Mouse (Mus musculus): Measurements from ENCODE around the gene Sipa1l3.
A peak's percentile ranks its signal among the peaks of the same experiment; 100 is the strongest.

Sipa1l3 gene

GRCm38 (mm10) chr7:29386349-29386748 is 132.1 kb downstream of the Sipa1l3 start:
- no peak for DNase-seq (ENCODE audit: low read depth in 2 of 2, low spot score in 2 of 2)

- DNase-seq (ENCODE audit: low read depth in 2 of 2, low spot score in 2 of 2): no peak
Observed at GRCm38 (mm10) chr7:29385791-29386190, 132.7 kb downstream of the Sipa1l3 start.

- DNase-seq (ENCODE audit: low read depth in 2 of 2, low spot score in 2 of 2): peak; percentile 62 to 72
Observed at GRCm38 (mm10) chr7:29383255-29383654, 135.2 kb downstream of the Sipa1l3 start.

- DNase-seq (ENCODE audit: low read depth in 2 of 2, low spot score in 2 of 2): no peak
Observed at GRCm38 (mm10) chr7:29381466-29382040, 136.9 kb downstream of the Sipa1l3 start.

GRCm38 (mm10) chr7:29374054-29374453 is 144.4 kb downstream of the Sipa1l3 start:
- DNase-seq (ENCODE audit: low read depth in 2 of 2, low spot score in 2 of 2): no peak

- no peak for DNase-seq (ENCODE audit: low read depth in 2 of 2, low spot score in 2 of 2)
Observed at GRCm38 (mm10) chr7:29372123-29372522, 146.3 kb downstream of the Sipa1l3 start.

- no peak for DNase-seq (ENCODE audit: low read depth in 2 of 2, low spot score in 2 of 2)
Observed at GRCm38 (mm10) chr7:29370031-29370430, 148.4 kb downstream of the Sipa1l3 start.

GRCm38 (mm10) chr7:29368004-29368320 is 150.5 kb downstream of the Sipa1l3 start:
- no peak for DNase-seq (ENCODE audit: low read depth in 2 of 2, low spot score in 2 of 2)

- no peak for DNase-seq (ENCODE audit: low read depth in 2 of 2, low spot score in 2 of 2)
Observed at GRCm38 (mm10) chr7:29367166-29368003, 151.1 kb downstream of the Sipa1l3 start.

GRCm38 (mm10) chr7:29364052-29364451 is 154.4 kb downstream of the Sipa1l3 start:
- DNase-seq (ENCODE audit: low read depth in 2 of 2, low spot score in 2 of 2): no peak

- no peak for DNase-seq (ENCODE audit: low read depth in 2 of 2, low spot score in 2 of 2)
Observed at GRCm38 (mm10) chr7:29361497-29361896, 156.9 kb downstream of the Sipa1l3 start.

GRCm38 (mm10) chr7:29355406-29355805 is 163.0 kb downstream of the Sipa1l3 start:
- no peak for DNase-seq (ENCODE audit: low read depth in 2 of 2, low spot score in 2 of 2)

- DNase-seq (ENCODE audit: low read depth in 2 of 2, low spot score in 2 of 2): no peak
Observed at GRCm38 (mm10) chr7:29354161-29354560, 164.3 kb downstream of the Sipa1l3 start.

- no peak for DNase-seq (ENCODE audit: low read depth in 2 of 2, low spot score in 2 of 2)
Observed at GRCm38 (mm10) chr7:29352246-29352645, 166.2 kb downstream of the Sipa1l3 start.

- no peak for DNase-seq (ENCODE audit: low read depth in 2 of 2, low spot score in 2 of 2)
Observed at GRCm38 (mm10) chr7:29350489-29350888, 168.0 kb downstream of the Sipa1l3 start.

GRCm38 (mm10) chr7:29346212-29346611 is 172.2 kb downstream of the Sipa1l3 start:
- no peak for DNase-seq (ENCODE audit: low read depth in 2 of 2, low spot score in 2 of 2)

GRCm38 (mm10) chr7:29345534-29345933 is 172.9 kb downstream of the Sipa1l3 start:
- DNase-seq (ENCODE audit: low read depth in 2 of 2, low spot score in 2 of 2): no peak

GRCm38 (mm10) chr7:29343746-29344145 is 174.7 kb downstream of the Sipa1l3 start:
- DNase-seq (ENCODE audit: low read depth in 2 of 2, low spot score in 2 of 2): no peak

- no peak for DNase-seq (ENCODE audit: low read depth in 2 of 2, low spot score in 2 of 2)
Observed at GRCm38 (mm10) chr7:29342489-29343092, 175.8 kb downstream of the Sipa1l3 start.

- DNase-seq (ENCODE audit: low read depth in 2 of 2, low spot score in 2 of 2): no peak
Observed at GRCm38 (mm10) chr7:29341722-29342121, 176.7 kb downstream of the Sipa1l3 start.

GRCm38 (mm10) chr7:29340838-29341237 is 177.6 kb downstream of the Sipa1l3 start:
- no peak for DNase-seq (ENCODE audit: low read depth in 2 of 2, low spot score in 2 of 2)

- DNase-seq (ENCODE audit: low read depth in 2 of 2, low spot score in 2 of 2): no peak
Observed at GRCm38 (mm10) chr7:29340247-29340646, 178.2 kb downstream of the Sipa1l3 start.
